Mouse (Mus musculus) thymus, postnatal 0 days (tissue): ENCODE data around the gene AW011738. TPM values are rescaled to one million over a fixed set of nuclear protein-coding genes. Genes with fewer than 3 reads are reported as not detected.

Source experiments
- DNase-seq: peaks from one replicate; pipeline ENCODE4 v3.0.0-alpha.2; 2015; ENCODE audit warnings: low spot score
- polyA plus RNA-seq: library from polyadenylated mRNA; unstranded; fragments of >200 nt; fragmentation: Nextera tagmentation; extraction: Ambion mirVana; gene quantifications from 2 replicates; pipeline ENCODE4 v1.2.1, GENCODE M21; 2015

The AW011738 gene
- polyA plus RNA-seq, 1 experiment from 2014 or later, result 11.9 TPM

DNA sequence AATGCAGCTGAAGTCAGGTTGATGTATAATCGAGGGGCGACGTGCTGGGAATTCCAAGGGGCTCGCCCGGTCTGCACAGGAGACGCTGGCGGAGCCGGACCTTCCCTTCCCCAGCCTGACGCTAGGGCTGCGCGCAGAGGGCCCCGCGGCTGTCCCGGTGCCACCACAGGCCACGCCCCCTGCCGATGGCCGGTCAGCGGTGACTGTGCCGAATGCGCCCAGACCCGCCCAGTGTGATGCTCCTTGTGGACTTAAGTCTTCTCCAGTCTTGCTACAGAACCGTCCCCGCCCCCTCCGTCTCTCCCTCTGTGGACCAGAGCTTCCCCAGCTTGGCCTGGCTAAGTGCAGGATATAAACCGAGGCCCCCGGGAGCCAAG is 5.3 kb upstream of the AW011738 start:
- DNase-seq, result peak; percentile 54

DNA sequence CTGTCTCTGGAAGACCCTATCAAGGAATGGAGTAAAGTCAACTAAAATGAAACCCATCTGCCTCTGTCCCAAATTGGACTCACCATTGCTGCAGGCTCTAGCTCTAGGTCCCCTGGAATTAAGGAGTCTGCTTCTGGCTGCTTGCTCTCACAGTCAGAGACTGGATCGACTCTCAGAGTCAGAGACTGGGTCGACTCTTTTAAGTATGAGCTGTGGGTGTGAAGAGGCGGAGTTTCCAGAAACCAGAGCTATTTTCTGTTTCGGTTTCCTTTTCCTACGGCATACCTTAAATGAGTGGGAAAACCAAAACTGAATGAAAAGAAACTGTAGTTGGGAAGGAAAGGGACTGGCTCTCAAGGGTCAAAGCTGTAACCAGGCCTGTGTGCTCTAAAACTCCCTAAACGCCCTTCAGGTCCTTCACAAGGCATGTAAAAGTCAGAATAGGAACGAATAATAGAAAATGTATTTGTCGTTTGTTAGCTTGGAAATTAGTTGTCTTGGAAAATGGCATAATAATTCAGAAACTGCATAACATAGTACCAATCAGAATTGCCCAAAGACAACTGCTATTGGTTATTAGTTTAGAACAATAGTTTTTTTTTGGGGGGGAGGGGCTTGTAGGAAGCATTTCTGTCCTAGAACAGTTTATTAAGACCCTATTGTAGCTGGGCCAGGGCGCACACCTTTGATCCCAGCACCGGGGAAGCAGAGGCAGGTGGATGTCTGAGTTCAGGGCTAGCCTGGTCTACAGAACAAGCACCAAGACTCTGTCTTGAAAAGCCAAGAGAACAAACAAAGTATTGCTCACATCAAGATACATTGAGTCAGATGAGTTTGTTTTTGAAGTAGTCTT is 2.3 kb upstream of the AW011738 start, which contains the start of gene Isg15:
Gene Isg15 (minus strand): TSS at position 196 of the 853 bp plus-strand sequence.
- DNase-seq, result peak; percentile 66

DNA sequence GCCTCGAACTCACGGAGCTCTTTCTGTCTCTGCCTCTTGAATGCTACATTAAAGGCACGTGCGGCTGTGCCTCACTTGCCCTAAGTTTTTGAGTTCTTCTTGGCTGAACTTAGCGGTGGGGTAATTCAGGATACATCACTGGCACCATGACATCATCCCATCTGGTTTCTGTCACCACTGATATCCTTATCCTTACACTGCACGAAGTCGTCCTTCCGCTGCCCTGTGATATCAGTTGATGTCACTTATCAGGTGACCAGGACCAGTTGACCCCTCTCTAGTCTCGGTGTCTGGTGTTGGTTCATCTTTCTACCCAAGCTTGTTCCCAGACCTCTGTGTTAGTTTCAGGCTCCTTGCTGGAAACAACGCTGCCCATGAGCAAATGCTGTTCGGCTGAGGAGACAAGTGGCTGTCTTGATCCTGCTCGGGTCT is 626 bp upstream of the AW011738 start:
- DNase-seq, result no peak

DNA sequence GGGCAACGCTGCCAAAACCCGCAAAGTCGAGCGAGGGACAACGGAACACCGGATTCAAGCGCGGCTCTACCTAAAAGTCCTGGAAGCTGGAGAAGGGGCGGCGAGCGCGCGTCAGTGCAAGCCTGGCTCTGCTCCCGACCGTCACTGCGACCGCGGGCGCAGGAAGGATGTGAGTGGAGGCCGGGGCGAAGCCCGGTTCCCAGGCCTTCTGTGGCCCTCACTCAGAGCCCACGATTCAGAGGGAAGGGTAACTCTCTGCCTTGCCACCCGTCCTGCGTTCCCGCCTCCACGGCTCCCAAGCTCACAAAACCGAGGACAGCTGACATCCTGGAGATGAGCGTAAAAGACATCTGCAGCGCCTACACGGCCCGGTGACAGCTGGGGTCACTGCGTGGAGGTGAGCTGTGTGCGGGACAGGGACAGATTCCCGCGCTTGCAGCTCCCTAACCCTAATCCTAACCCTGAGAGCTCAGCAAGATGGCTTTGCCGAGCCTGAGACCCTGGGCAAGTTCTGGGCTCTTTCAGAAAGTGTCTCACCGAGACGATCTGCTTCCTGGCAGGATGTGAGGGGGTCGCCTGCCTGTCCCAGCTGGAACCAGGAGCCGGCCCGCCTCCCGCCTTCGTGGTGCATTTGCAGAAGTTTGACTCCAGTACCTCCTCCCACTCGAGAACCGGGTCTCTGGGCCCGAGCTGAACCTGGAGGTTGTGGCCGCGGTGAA is 468 bp downstream of the AW011738 start:
- peak; percentile 56 for DNase-seq

DNA sequence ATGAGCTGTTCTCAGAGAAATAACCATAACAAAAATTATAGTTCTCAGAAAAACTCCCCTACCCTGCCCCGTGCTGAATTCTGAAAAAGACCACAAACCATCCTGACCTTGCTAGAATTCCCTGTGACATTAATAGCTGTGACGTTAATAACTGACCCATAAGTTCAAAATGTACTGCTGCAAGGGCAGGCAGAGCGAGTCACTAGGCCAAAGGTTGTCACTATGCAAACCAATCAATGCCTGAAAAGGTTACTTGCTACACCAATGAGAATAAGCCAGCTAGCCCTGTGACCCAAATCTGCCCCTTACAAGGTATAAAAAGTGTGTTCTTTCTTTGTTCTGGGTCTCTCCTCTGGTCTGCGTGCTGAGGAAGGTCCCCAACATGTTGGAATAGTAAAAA is 5.8 kb downstream of the AW011738 start:
- no peak for DNase-seq

DNA sequence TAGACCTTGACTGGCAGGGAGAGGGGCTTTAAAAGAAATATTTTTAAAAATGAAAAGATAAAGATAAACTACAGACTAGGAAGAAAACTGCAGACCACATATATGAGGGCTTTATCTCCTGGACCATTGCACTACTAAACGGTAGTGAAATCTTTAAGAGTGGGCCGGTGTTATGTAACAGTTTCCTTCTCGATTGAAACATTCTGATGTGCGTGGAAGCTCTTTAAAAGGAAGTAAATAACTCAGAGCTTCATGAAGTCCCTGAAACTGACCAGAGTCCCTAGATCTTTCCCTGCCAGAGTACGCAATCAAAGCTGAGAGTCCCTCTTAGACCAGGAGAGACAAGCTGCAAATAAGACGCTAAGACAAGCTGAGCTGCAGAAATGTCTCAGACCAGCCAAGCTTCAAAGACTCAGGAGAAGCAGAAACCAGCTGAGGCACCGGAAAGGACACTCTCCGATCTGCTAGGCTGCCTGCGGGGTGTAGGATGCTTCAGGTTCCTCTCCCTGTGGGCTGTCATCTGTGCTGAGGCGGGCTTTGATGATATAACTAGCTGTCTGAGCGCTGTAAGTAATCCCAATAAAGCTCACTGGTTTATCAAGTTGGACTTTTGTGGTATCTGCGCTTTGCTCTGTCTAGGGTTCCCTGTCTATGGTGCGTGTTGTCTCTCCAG is 7.0 kb downstream of the AW011738 start:
- no peak for DNase-seq

DNA sequence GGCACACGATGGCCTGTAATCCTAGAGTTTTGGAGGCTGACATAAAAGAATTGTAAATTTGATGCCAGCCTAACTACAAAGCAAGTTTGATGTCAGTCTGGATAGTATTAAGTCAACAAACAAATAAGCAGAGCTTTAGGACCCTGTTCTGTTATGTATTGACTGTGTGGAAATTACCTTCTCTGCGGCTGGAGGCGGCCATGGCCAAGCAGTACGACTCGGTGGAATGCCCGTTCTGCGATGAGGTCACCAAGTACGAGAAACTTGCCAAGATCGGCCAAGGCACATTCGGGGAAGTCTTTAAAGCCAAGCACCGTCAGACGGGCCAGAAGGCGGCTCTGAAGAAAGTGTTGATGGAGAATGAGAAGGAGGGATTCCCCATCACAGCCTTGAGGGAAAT is 10.0 kb downstream of the AW011738 start:
- DNase-seq, result no peak

DNA sequence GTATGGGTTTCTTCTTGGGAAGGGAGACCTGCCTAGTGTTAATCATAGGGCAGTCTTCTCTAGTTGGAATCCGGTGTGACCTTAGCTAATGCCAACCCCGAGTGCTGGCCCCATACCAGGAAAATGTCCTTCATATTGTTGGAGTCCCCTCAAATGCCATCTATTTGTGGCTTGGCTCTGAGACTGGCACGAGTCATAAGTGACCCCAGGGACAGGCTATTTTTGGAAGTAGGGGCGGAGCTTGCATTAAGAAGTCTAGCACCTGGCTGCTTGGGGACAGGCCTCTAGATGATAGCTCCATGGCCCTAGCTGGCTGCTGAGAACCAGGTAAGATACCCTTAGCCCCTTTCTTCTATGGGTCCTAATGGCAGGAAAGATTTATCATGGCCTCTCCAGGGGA is 12.5 kb downstream of the AW011738 start, which contains the start of gene Perm1:
Gene Perm1 (plus strand): TSS at position 220 of the 400 bp plus-strand sequence.
- DNase-seq, result no peak

DNA sequence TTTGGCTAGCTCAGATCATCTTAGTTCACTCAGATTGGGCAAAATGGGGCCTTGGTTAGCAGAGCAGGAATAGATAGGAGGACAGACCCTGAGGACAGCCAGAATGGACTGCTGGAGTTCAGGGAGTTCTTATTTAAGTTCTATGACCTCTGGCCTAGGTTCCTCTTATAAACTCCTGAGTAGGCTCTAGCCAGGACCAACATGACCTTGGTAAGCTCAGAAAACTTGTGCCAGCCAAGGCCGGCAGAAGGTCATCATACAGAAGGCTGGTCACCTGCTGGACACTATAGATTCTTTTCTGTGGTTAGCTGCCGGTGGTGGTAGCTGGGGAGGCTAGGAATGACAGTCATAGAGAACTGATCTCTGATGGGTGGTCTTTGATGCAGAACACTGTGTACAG is 13.1 kb downstream of the AW011738 start:
- no peak for DNase-seq

DNA sequence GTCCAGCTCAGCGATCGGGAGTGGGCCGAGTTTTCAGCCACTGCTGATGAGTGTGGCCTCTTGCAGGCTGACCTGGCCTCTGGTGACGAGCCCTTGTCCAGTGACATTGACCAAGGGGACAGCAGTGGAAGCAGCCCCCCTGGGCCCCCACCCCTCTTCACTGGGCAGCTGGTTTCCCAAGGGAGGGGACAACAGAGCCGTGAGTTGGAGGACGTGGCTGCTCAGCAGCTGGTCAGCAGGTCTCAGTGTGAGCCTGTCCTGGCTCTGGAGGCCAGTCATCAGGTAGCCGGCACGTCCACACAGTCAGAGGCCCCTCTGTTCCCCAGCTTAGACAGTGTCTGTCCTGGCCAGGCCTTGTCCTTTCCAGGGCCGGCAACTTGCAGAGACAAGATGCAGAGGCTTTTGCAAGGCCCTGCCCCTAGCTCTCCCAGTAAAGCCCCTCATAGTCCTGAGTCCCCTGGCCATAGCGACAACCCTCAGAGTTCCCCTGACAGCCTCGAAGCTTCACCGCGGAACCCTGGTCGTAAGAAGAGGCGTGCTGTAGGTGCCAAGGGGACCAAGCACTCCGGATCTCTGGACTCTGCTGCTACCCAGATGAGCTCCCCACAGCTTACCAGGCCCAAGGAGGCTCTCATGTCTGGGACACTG is 14.0 kb downstream of the AW011738 start:
- DNase-seq, result no peak

DNA sequence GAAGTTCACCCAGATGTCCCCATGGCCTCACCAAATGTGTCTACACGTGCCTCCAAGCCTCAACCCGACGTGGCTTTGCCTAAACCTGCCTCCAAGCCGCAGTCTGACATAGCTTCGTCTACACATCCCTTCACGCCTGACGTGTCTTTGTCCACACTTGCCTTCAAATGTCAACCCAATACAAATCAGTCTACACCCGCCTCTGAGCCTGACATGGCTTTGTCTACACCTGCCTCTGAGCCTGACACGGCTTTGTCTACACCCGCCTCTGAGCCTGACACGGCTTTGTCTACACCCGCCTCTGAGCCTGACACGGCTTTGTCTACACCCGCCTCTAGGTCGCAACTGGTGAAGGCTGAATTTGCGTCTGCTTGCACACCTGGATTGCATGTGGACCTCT is 14.7 kb downstream of the AW011738 start:
- no peak for DNase-seq

DNA sequence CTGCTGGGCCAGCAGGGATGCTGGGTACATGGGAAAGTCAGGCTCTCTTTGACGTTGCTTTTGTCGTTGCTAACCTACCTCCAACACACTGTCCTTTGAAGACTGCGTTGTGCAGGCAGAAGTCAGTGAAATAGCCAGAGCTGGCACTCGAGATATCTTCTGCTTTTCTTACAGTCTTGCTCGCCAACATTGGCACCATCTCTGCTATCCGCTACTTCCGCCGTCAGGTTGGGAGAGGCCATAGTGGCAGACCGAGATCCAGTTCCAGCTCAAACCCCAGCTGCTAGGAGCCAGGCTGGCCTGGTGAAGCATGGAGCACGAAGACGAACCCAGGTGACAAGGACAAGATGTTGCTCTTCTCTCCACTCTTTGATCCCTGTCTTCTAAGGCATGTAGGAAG is 16.8 kb downstream of the AW011738 start:
- DNase-seq, result no peak

DNA sequence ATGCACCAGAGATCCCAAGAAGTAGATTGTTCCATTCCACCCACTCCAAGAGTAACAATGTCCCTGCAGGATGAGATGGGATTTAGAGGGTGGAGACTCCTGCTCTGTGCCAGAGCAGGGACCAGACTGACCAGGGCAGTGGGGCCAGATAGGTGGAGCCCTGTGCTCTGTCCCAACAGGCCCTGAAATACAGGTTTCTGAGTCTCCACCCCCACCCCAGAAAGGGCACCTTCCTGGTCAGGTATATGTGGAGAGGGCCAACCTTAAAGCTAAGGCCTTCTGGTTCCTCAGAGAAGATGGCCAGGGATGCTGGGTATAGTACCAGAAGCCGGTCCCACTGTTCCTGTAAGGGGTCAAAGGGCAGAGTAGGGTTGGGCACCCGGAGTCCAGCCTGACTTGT is 21.2 kb downstream of the AW011738 start:
- no peak for DNase-seq

DNA sequence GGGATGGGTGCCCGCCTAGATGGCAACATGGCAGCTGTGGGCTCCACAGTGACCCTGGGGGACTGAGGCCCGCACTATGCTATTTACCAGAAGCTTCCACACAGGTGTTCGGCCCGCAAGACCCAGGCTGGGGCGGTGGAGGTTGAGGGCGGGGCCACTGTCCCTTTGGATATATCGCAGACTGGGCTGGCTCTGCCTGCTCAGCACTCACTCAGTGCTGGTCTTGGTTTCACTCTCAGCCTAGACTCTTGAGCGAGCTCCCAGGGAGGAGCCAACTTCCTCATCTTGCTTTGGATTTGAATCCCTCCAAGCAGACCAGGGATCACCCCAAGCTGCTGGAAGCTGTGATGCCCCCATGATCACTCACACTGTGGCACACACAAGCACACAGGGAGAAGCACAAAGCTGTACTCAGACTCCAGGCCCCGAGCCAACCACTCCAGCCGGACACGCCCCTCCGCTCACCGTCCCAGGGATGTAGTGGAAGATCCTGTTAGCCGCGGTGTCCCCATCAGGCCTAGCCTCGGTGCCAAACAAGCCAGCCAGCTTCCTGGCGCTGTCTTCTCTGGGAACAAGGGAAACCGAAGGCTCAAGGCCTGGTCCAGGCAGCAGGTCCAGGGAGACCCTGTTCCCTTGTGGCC is 24.8 kb downstream of the AW011738 start:
- no peak for DNase-seq

DNA sequence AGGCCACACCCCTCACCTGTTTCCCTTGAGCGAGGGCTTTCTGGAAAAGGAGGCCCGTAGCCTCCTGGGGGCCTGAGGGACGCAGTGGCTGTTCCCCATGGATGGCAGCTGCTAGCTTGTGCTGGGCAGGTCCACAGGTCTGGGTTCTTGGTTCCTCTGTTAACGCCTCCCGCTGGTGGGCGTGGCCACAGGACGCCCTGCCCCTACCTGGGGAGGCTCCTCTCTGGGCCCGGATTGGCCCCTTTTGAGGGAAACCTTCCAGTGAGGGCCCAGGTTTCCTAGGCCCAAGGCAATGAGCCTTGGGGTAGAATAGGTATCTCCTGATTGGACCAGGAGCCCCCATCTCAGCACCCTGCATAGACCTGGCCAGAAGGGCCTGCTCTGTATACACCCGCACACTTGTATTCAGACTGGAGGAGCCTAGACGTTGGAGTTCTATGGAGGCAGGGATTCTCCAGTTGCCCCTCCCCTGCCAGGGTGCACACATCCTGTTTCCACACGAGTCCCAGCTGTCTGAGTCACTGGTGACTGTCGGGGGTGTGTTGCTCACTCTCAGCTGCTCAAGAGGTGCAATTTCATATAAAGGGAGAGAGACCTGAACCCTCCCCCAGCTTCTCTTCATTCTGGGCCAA is 25.4 kb downstream of the AW011738 start:
- no peak for DNase-seq

DNA sequence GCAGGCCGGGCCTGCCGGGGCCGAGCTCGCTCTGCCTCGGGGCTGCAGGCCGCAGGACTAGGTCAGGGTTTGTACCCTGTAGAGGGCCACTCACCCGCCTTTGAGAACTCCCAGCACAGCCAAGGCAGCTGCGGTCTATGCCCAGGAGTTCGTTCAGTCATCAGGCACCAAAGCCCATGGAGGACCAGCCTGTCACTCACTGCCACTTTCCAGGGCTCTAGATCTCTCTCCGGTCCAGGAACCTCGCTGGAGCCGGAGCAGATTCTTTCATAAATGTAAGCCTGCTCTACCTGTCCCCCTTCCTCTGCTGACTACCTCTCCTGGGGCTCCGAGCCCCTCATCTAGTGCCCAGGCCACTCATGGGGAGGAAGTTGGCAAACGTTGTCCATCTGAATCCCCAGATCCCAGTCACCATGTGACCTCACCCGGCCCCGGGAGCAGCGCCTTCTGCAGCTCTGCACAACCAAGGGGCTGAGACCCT is 31.0 kb downstream of the AW011738 start:
- DNase-seq, result no peak

DNA sequence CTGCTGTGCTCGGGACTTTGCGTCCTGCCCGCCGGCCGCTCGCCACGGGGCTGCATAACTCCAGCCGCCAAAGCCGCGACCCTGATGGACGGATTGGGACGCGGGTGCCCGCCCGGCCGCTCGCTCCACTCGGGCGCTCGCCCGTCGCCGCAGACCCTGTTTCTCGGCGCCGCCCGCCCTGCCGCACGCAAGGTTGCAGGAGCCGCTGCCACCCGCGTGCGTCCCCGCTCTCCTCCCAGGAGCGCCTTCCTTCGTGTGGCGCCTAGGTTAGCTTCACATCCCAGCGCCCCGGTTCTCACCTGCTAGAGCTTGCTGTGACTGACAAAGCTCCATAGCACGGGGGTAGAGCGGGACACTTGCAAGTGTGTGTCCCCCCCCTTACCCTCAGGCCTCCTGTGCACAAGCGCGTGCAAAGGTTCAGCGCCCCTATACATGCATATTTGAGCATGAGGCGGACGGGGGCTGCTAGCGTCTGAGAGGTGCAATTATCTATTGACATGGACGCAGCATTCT is 31.7 kb downstream of the AW011738 start, which contains the start of gene Plekhn1:
Gene Plekhn1 (minus strand): TSS at position 157 of the 513 bp plus-strand sequence.
- peak; percentile 74 for DNase-seq

DNA sequence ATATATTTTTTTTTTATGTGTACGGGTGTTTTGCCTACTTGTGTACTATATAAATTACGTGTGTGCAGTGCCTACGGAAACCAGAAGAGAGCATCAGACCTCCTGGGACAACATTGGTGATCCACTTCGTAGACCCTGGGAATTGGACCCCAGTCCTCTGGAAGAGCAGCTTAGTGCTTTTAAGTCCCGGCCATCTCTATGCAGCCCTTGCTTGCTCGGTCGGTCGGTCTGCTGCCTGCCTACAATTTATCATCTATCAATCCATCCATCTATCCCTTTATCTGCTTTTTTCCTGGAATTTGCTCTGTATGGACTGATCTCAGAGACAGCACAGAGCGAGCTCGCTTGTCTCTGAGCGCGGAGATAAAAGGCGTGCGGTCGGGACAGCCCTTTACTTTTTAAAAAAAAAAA is 32.3 kb downstream of the AW011738 start:
- DNase-seq, result no peak

DNA sequence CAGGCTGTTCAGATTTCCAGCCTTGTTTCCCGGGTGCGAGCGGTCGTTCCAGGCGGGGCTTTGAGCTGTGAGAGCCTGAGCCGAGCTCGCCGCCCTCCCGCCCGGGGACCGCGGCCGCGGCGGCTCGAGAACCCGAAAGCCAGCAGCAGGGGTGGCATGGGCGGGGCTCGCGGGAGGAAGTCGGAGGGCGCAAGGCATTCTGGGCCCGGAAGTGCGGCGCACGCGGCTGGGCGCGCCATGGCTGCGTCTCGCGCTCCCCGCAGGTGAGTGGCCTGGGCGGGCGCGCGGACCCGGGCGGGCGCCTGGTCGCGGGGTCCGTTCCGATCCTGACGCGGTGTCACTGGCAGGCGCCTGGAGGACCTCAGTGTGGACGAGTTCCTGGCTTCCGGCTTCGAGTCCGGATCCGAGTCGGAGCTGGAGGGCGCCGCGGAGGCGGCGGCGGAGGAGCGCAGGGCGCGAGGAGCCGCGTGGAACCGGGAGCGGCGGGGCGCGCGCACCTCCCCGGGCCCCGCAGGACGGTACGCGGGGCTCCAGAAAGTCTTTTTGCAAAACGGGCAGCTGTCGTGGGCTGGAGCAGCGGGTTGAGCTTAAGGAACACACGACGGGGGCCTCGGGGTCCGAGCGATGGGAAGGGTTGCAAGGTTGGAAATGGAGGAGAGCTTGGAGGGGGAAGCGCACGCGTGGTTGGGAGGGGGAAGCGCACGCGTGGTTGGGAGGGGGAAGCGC is 32.9 kb downstream of the AW011738 start, which contains the start of gene Noc2l:
Gene Noc2l (plus strand): TSS at position 203 of the 726 bp plus-strand sequence.
- peak; percentile 93 for DNase-seq
